Comparison of ENCODE assay signal across 23 mouse cellular contexts in the genomic region with DNA sequence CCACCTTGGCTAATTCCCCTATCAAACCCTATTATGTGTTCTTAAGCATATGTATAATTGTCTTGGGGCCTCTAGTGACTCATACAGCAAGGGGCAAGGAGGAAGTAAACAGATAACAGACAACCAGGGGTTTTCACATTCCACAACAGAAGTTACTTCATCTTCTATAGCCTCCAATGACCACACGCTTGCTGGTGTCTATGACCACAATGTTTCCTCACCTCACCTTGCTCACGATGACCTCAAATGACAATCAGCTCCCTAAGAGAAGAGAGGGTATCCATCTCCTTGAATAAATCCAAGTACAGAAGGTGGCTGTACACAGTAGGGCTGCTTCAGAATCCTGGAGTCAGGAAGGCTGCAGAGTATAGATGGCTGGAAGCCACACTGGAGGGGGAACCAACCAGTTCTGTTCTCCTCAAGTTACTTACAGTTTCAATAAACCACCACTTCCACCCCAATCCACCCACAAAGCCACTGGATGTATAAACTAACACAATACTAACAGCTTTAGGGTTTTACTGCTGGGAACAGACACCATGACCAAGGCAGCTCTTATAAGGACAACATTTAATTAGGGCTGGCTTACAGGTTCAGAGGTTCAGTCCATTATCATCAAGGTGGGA.
DNase-seq lines count a peak whose midpoint lies in the region; ATAC-seq and TF ChIP-seq lines count a peak whose summit lies in the region.
"Had no signal": no experiment of that assay in that cellular context is flagged by ENCODE, and none has a peak within 500 bp of the region (broad histone marks: within the 10 kb centered on the region; RNA-seq: fewer than 3 reads in every experiment).

No protein-coding gene starts in this region.

- H3K4me1 ChIP-seq in liver, adult 2 months (ENCODE audit: control insufficient read depth, insufficient read depth, low read length), result peaks cover 3% of the 10 kb centered on the region; the same call in 1 of the 2 replicates
- no peaks in the 10 kb centered on the region for H3K4me1 ChIP-seq in liver, embryonic 11.5 days (replicated peaks; ENCODE audit: control insufficient read depth, insufficient read depth, low read length)
- H3K4me1 ChIP-seq in forebrain, embryonic 12.5 days, result no peaks in the 10 kb centered on the region
- H3K4me1 ChIP-seq: forebrain, embryonic 10.5 days; midbrain, embryonic 13.5 days had no signal

- H3K9me3 ChIP-seq in liver, embryonic 11.5 days (ENCODE audit: control insufficient read depth, low read length), result no peaks in the 10 kb centered on the region
- no peaks in the 10 kb centered on the region for H3K9me3 ChIP-seq in forebrain, embryonic 12.5 days
- H3K9me3 ChIP-seq: forebrain, embryonic 10.5 days; midbrain, embryonic 13.5 days had no signal

- WGBS in liver, adult 2 months, result 90% methylated on average over 2 of the region's 2 CpGs
- 56% methylated on average over 2 of the region's 2 CpGs for WGBS in liver, embryonic 11.5 days
- WGBS in forebrain, embryonic 12.5 days, result 98% methylated on average over 2 of the region's 2 CpGs

- no peak overlapping the region for H3K27ac ChIP-seq in liver, adult 2 months (replicated peaks; ENCODE audit: insufficient read depth, low read depth, low read length)
- H3K27ac ChIP-seq in liver, embryonic 11.5 days (ENCODE audit: low read depth, low read length), result no peak overlapping the region
- no peak overlapping the region for H3K27ac ChIP-seq in forebrain, embryonic 12.5 days
- H3K27ac ChIP-seq: forebrain, embryonic 10.5 days; hindbrain, embryonic 14.5 days; macrophage; midbrain, embryonic 13.5 days had no signal

- no peaks in the 10 kb centered on the region for H3K79me2 ChIP-seq in liver, adult 2 months (ENCODE audit: control insufficient read depth, insufficient read depth, low read length)

- H3K4me2 ChIP-seq in liver, embryonic 11.5 days, result no peak overlapping the region
- H3K4me2 ChIP-seq in forebrain, embryonic 12.5 days, result no peak overlapping the region
- H3K4me2 ChIP-seq: hindbrain, embryonic 14.5 days; lung, embryonic 14.5 days; midbrain, embryonic 13.5 days had no signal

- no peak for TF ChIP-seq POLR2A in liver, adult 2 months (IDR thresholded peaks at IDR 0.05; ENCODE audit: extremely low read depth, insufficient read depth, low read length)

- peak; percentile 28 for DNase-seq in liver, adult 2 months (ENCODE audit: extremely low read depth, low read depth, low spot score)
- DNase-seq in liver, embryonic 11.5 days (ENCODE audit: low spot score), result no peak
- peak; percentile 38 to 42 for DNase-seq in B cell, adult 2 months
- DNase-seq in natural killer cell, adult 2 months (ENCODE audit: low spot score in 2 of 2), result peak; percentile 55 to 72
- no peak for DNase-seq in kidney, adult 11 months
- no peak for DNase-seq in adrenal gland, adult 18-20 months (ENCODE audit: low spot score in 2 of 2)
- DNase-seq: adrenal gland, adult 2 months; cerebellum, adult 11-12 months; cerebellum, postnatal 36 days; heart, adult 18-20 months; heart, postnatal 36 days; kidney, postnatal 10 days; layer of hippocampus, postnatal 36 days; lung, embryonic 14.5 days; right cerebral cortex, postnatal 25 days; thymus, postnatal 36 days had no signal

- H3K9ac ChIP-seq in liver, adult 2 months (ENCODE audit: low read depth, low read length), result no peak overlapping the region
- H3K9ac ChIP-seq in liver, embryonic 11.5 days (ENCODE audit: low read depth, low read length), result no peak overlapping the region
- no peak overlapping the region for H3K9ac ChIP-seq in forebrain, embryonic 12.5 days
- H3K9ac ChIP-seq: hindbrain, embryonic 14.5 days; lung, embryonic 14.5 days; midbrain, embryonic 13.5 days had no signal

- no peaks in the 10 kb centered on the region for H3K36me3 ChIP-seq in liver, adult 2 months (ENCODE audit: control insufficient read depth, insufficient read depth, low read length)
- H3K36me3 ChIP-seq in liver, embryonic 11.5 days (ENCODE audit: control insufficient read depth, insufficient read depth, low read length), result no peaks in the 10 kb centered on the region
- H3K36me3 ChIP-seq in forebrain, embryonic 12.5 days (replicated peaks), result no peaks in the 10 kb centered on the region
- H3K36me3 ChIP-seq: forebrain, embryonic 10.5 days had no signal

- H3K27me3 ChIP-seq in liver, adult 2 months (ENCODE audit: control insufficient read depth, insufficient read depth, low read length), result no peaks in the 10 kb centered on the region
- no peaks in the 10 kb centered on the region for H3K27me3 ChIP-seq in liver, embryonic 11.5 days (replicated peaks; ENCODE audit: control insufficient read depth, insufficient read depth, low read length)
- H3K27me3 ChIP-seq in forebrain, embryonic 12.5 days, result no peaks in the 10 kb centered on the region
- H3K27me3 ChIP-seq: midbrain, embryonic 13.5 days had no signal

- ATAC-seq in liver, embryonic 11.5 days (replicated peaks; ENCODE audit: low FRiP score), result no peak
- ATAC-seq in granulocyte monocyte progenitor cell, adult 5-6 weeks (replicated peaks; ENCODE audit: poor library complexity, severe bottlenecking), result peak; percentile 94
- no peak for ATAC-seq in forebrain, embryonic 12.5 days (ENCODE audit: low FRiP score)
- ATAC-seq: intestine, embryonic 16.5 days; midbrain, embryonic 13.5 days had no signal

- no peak for TF ChIP-seq CTCF in liver, adult 2 months (IDR thresholded peaks at IDR 0.05; ENCODE audit: low read depth, low read length)

- no peak overlapping the region for H3K4me3 ChIP-seq in liver, adult 2 months (ENCODE audit: insufficient read depth, low read depth, low read length)
- no peak overlapping the region for H3K4me3 ChIP-seq in liver, embryonic 11.5 days (ENCODE audit: low read depth, low read length)
- H3K4me3 ChIP-seq in forebrain, embryonic 12.5 days (replicated peaks), result no peak overlapping the region
- H3K4me3 ChIP-seq: forebrain, embryonic 10.5 days; midbrain, embryonic 13.5 days had no signal

Comparison
In these comparisons a context has a peak if more than half of its experiments do, and no peak if none do; other contexts are left out.
1. DNase-seq: peak in liver, adult 2 months (single experiment), B cell, adult 2 months (2 of 2) and natural killer cell, adult 2 months (2 of 2); none in liver, embryonic 11.5 days (single experiment), kidney, adult 11 months (single experiment) and adrenal gland, adult 18-20 months (0 of 2).